8 mouse cellular contexts compared by ENCODE assay signal in the genomic region with DNA sequence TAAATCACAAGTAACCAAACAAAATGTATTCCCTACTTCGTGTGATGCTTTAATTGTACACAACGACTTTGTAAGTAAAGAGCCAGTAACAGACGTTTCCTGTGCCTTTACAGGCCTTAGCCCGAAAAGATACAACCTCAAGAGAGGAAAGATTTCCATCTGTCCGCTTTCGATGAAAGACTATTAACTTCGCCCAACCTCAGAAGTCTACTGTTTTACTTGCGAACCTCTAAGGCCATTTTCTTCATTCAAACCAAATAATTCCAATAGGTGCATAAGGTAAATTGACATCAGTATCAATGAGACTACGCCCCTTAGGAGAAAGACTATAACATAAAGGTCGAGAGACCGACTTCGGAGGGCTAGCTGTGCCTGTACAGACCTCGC. TPM values are rescaled to one million over a fixed set of nuclear protein-coding genes. Genes with fewer than 3 reads are reported as not detected.
DNase-seq lines count a peak whose midpoint lies in the region; ATAC-seq and TF ChIP-seq lines count a peak whose summit lies in the region.

No protein-coding gene starts in this region.

- in situ Hi-C loops in ES-E14 (cut with MboI; ENCODE audit: low sequenced_read_pairs in 2 of 2, unreplicated experiment in 2 of 2) = no loop called here

- H3K36me3 ChIP-seq in heart, postnatal 0 days (replicated peaks; ENCODE audit: control insufficient read depth, insufficient read depth, low read length) = peaks cover 18% of the 10 kb centered on the region
- H3K36me3 ChIP-seq in ES-E14 (ENCODE audit: control insufficient read depth, insufficient read depth, low read length, poor library complexity, severe bottlenecking) (peaks cover 15% of the 10 kb centered on the region), macrophage (ENCODE audit: inconsistent target) (peaks cover 10% of the 10 kb centered on the region)
- H3K36me3 ChIP-seq in forebrain, embryonic 15.5 days = peaks cover 16% of the 10 kb centered on the region

- no peak for ATAC-seq in heart, postnatal 0 days (ENCODE audit: insufficient read depth, low read depth)
- no peak for ATAC-seq in forebrain, embryonic 15.5 days (replicated peaks)

- H3K4me2 ChIP-seq in heart, postnatal 0 days (ENCODE audit: low read depth, low read length) = peak overlapping the region; percentile 88
- peak overlapping the region; percentile 79 for H3K4me2 ChIP-seq in forebrain, embryonic 15.5 days (replicated peaks)

- no peaks in the 10 kb centered on the region for H3K27me3 ChIP-seq in heart, postnatal 0 days (ENCODE audit: control insufficient read depth, insufficient read depth, low read length)
- no peaks in the 10 kb centered on the region for H3K27me3 ChIP-seq in forebrain, embryonic 15.5 days

- no peak for TF ChIP-seq EP300 in heart, postnatal 0 days (IDR thresholded peaks at IDR 0.05; ENCODE audit: low read depth)

- no peaks in the 10 kb centered on the region for H3K9me3 ChIP-seq in heart, postnatal 0 days (replicated peaks; ENCODE audit: control insufficient read depth, low read length)
- H3K9me3 ChIP-seq in ES-E14 (ENCODE audit: control insufficient read depth, insufficient read depth, low read depth, low read length) = no peaks in the 10 kb centered on the region
- no peaks in the 10 kb centered on the region for H3K9me3 ChIP-seq in forebrain, embryonic 15.5 days

- TF ChIP-seq CTCF in heart, postnatal 0 days (IDR thresholded peaks at IDR 0.05; ENCODE audit: low read depth) = no peak

- peaks cover 54% of the 10 kb centered on the region for H3K79me2 ChIP-seq in macrophage (ENCODE audit: inconsistent target)

- H3K27ac ChIP-seq in heart, postnatal 0 days (ENCODE audit: low read depth) = peak overlapping the region; percentile 91
- H3K27ac ChIP-seq in ES-E14 (ENCODE audit: insufficient read depth, low read depth, low read length, poor library complexity, severe bottlenecking) (peak overlapping the region; percentile 56; the same call in 1 of the 2 replicates), macrophage (peak overlapping the region; percentile 94)
- peak overlapping the region; percentile 95 for H3K27ac ChIP-seq in forebrain, embryonic 15.5 days (replicated peaks)

- peak overlapping the region; percentile 84 for H3K9ac ChIP-seq in heart, postnatal 0 days (replicated peaks; ENCODE audit: low read depth, low read length)
- peak overlapping the region; percentile 87 for H3K9ac ChIP-seq in ES-E14 (ENCODE audit: insufficient read depth, low read depth, low read length, poor library complexity, severe bottlenecking)
- peak overlapping the region; percentile 92 for H3K9ac ChIP-seq in forebrain, embryonic 15.5 days (replicated peaks)

- 3% methylated on average over 13 of the region's 13 CpGs for WGBS in heart, postnatal 0 days
- 2% methylated on average over 13 of the region's 13 CpGs for WGBS in forebrain, embryonic 15.5 days
- WGBS in macrophage (ENCODE audit: missing documents) = 2% methylated on average over 13 of the region's 13 CpGs

- peaks cover 16% of the 10 kb centered on the region for H3K4me1 ChIP-seq in heart, postnatal 0 days (ENCODE audit: control insufficient read depth, insufficient read depth)
- H3K4me1 ChIP-seq in ES-E14 (ENCODE audit: control insufficient read depth in 2 of 2, insufficient read depth in 2 of 2, low read length in 2 of 2, poor library complexity in 1 of 2) = peaks cover 9 to 14% of the 10 kb centered on the region in 2 experiments; a peak in 3 of 4 replicates
- H3K4me1 ChIP-seq in forebrain, embryonic 15.5 days = peaks cover 41% of the 10 kb centered on the region

- no peak for DNase-seq in heart, postnatal 0 days (ENCODE audit: low spot score)
- no peak for DNase-seq in heart, postnatal 25 days (ENCODE audit: low spot score)
- DNase-seq in ES-E14 (ENCODE audit: low read depth, low spot score) = no peak
- DNase-seq in cerebellum, adult 11 months = no peak
- DNase-seq in gastrocnemius, postnatal 25 days = no peak
- no peak for DNase-seq in kidney, postnatal 25 days

- peak overlapping the region; percentile 86 for H3K4me3 ChIP-seq in heart, postnatal 0 days (ENCODE audit: low read depth, low read length)
- H3K4me3 ChIP-seq in ES-E14 (ENCODE audit: insufficient read depth in 1 of 2, low read depth in 1 of 2, low read length in 2 of 2, poor library complexity in 1 of 2, severe bottlenecking in 1 of 2) (peak overlapping the region; percentile 83 to 85), macrophage (ENCODE audit: inconsistent target) (peak overlapping the region; percentile 94)
- peak overlapping the region; percentile 76 for H3K4me3 ChIP-seq in forebrain, embryonic 15.5 days

- intact Hi-C loops in heart, postnatal 25 days (cut with DNase I) = loop anchor here (5.0 kb wide), 1 partner anchor 128 kb away; the partner anchor contains the start of genes Col4a3bp and Polk

TF ChIP-seq in ES-E14, 5 proteins besides CTCF, POLR2A, EP300 and RAD21:
- TF ChIP-seq ZC3H11A (IDR thresholded peaks at IDR 0.05; ENCODE audit: borderline replicate concordance, low read depth, low read length) = no peak
- TF ChIP-seq ZNF384 (IDR thresholded peaks at IDR 0.05; ENCODE audit: low read depth, low read length) = no peak
- no peak for TF ChIP-seq HCFC1 (IDR thresholded peaks at IDR 0.05; ENCODE audit: borderline replicate concordance, insufficient read depth, low read length)
- no peak for TF ChIP-seq CHD2 (IDR thresholded peaks at IDR 0.05; ENCODE audit: low read depth, low read length)
- no peak for TF ChIP-seq MAFK (IDR thresholded peaks at IDR 0.05; ENCODE audit: insufficient read depth, low read depth, low read length)

RNA-seq across cellular contexts. Expression of gene Hmgcr, which starts 0.7 kb away (rescaled TPM):
- 19.8 and 48.7 TPM in 2 replicates for total RNA-seq in heart, postnatal 0 days (2014; rRNA removed; ENCODE audit: low replicate concordance)
- polyA plus RNA-seq in heart, postnatal 0 days (2015; fragmentation: Nextera tagmentation; extraction: Ambion mirVana) = 10.6 and 13.8 TPM in 2 replicates
- 10 to 100 TPM in 1 of 2 experiments, 1 to 10 TPM in 1; 9.0 to 12.2 TPM for total RNA-seq in heart, postnatal 25 days (2021)
- total RNA-seq in ES-E14 (2012; rRNA removed) = 143 and 202 TPM in 2 replicates
- polyA plus RNA-seq in forebrain, embryonic 15.5 days (2015; fragmentation: Nextera tagmentation; extraction: Ambion mirVana) = 170 and 183 TPM in 2 replicates
- total RNA-seq in macrophage (2018; cell fraction: chromatin; rRNA removed) = 100 to 1,000 TPM; 122 to 281 (median 193) TPM
- total RNA-seq in macrophage (2018; cell fraction: cytosol; rRNA removed) = 10 to 100 TPM; 48.6 to 99.0 (median 71.6) TPM
- total RNA-seq in macrophage (2018; cell fraction: nucleus; rRNA removed) = 100 to 1,000 TPM; 132 to 503 (median 180) TPM
- polyA plus RNA-seq in macrophage (2018) = 19.1 to 81.1 TPM (median 66.1 TPM) in 3 replicates
- 1 to 10 TPM; 6.8 to 8.5 TPM for total RNA-seq in gastrocnemius, postnatal 25 days (2021)
